Mouse (Mus musculus) stomach, postnatal 0 days (tissue): Measurements from ENCODE around the gene Trip13.

Experiments
- CTCF ChIP-seq: IDR thresholded peaks from 2 replicates; pipeline ENCODE4 v1.5.1; 2016; ENCODE audit warnings: antibody characterized with exemption, low read depth, mild to moderate bottlenecking, moderate library complexity
- EP300 ChIP-seq: optimal IDR thresholded peaks from 2 replicates; pipeline ENCODE3; 2016; ENCODE audit warnings: antibody characterized with exemption

DNA sequence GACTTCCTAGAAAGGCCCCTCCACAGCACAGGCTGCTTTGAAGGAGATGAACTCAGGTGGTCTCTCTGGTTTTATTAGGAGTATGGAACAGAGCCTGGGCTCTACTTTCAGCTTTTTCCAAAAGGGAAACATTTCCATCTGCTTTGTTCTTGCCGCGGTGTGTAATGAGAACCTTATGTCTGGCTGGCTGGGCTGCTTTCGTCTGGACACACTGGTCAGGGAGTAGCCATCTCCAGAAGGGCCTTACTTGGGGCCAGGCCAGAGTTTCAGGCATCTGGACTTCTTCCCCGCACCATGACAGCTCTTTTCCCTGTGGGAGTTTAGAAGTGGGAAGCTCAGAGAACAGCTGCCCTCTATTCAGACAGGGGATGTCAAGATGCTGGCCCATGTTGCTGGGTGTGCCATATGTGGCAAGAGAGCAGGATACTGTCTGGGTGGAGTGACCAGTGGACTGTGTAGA is 50.1 kb downstream of the Trip13 start:
- no peak for TF ChIP-seq CTCF
- TF ChIP-seq EP300: no peak
